Mouse (Mus musculus): ENCODE results near the gene Olfr668.
"Not testable (repeated sequence)": the region's sequence is repeated elsewhere in the genome, so short reads cannot be mapped to it uniquely, and the experiment has no call there.

Gene Olfr668

DNA sequence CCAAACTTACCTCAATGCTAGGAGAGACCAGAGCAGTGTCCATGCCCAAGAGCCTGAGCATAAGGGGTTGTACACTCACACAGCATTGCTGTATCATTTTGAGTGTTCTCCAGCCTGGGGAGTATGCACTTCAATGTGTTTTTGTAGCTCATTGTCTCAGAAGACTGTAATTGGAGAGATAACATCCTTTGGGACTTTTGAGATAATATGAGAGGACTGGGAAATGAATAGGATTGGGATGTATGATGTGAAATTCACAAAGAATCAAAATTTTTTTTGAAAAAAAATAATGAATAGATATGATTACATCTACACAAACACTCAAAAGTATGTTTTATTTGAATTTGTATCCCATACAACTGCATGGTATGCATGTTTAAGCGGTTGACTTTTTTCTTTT is at the start of gene Olfr668:
Olfr668 (minus strand) TSS at position 101 of the 400 bp plus-strand sequence.
- DNase-seq (ENCODE audit: low spot score in 2 of 2), result no peak

DNA sequence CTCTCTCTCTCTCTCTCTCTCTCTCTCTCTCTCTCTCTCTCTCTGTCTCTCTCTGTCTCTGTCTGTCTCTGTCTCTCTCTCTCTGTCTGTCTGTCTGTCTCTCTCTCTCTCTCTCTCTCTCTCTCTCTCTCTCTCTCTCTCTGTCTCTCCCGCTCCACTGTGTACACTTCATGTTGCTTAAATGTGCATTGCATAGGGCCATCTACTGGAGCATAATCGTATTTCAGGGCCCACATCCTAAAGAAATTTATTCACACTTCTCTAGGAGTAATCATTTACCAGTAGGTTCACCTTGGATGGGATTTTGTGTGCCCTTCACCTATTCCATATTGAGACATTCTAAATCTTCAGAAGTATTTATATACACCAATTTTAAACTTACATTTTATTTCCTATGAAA is 44.6 kb upstream of the Olfr668 start:
- DNase-seq (ENCODE audit: low spot score in 2 of 2), result not testable (repeated sequence)

DNA sequence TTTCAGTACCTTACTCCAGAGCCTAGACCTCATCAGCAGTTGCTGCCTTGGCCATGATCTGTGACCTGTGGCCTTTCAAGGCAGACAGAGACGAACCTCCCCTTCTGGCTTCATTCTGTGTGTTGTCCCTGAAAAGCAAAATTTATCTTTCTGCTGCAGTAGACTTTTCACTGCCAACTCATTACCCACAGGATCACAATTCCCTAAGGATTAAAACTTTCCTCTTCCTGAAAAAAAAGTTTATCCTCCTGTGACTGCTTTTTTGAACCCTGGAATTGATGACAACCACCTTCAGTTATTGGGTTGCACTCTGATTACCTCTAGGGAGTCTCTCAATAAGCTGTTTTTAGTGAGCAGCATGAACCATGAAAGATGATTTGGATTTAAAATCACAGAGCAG is 34.7 kb upstream of the Olfr668 start, which contains the start of gene Olfr670:
Olfr670 (minus strand) TSS at position 101 of the 400 bp plus-strand sequence.
- no peak for DNase-seq (ENCODE audit: low spot score in 2 of 2)

DNA sequence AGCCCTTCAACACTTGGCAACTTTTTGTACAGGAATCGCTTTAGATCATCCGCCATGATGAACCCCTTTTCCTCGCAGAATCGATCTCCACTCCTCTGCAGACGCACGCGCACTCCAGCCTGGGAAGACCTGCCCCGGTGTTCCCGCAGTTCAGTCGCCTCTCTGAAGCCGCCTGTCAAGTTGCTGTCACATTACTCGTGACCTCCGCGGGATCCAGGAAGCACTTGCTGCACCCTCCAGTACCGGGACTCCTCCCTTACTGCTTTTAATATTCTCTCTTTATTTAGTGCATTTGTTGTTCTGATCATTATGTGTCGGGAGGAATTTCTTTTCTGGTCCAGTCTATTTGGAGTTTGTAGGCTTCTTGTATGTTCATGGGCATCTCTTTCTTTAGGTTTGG is 22.4 kb upstream of the Olfr668 start:
- DNase-seq (ENCODE audit: low spot score in 2 of 2), result not testable (repeated sequence)

DNA sequence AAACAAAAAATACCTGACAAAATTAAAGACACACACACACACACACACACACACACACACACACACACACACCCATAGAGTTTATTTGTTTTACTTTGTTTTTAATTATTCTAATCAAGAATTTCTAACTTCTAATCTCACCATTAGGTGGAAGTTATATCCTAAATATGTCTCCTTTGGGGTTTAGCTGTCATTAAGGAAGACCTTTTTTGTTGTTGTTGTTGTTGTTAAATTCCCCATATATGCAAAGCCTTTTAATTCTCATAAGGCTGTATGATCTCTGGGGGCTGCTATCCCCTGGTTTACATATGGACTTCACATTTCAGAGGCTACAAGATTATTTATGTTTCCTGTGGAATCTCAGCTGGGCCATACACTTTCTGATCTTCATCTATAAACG is 6.1 kb upstream of the Olfr668 start, which contains the start of gene Olfr669:
Olfr669 (plus strand) TSS at position 301 of the 400 bp plus-strand sequence.
- no peak for DNase-seq (ENCODE audit: low spot score in 2 of 2)

DNA sequence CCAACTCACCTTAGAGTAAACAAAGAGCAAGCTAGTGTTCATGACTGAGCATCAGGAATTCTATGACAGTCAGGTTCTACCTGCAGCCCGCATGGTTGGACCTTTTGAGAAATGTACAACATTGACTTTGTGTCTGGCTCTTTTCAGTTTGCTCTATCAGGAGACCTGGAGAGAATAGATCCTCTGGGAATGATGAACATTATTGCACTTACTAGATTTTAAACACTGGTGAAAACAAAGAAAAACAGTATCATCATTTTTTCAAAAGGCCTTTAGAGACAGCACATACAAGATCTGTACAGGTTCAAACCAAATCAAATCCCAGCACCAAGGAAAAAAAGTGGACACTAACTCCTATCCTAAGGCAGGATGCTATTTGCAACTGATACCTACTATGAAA is 6.5 kb downstream of the Olfr668 start, which contains the start of gene Olfr667:
Olfr667 (minus strand) TSS at position 101 of the 400 bp plus-strand sequence.
- DNase-seq (ENCODE audit: low spot score in 2 of 2), result no peak

DNA sequence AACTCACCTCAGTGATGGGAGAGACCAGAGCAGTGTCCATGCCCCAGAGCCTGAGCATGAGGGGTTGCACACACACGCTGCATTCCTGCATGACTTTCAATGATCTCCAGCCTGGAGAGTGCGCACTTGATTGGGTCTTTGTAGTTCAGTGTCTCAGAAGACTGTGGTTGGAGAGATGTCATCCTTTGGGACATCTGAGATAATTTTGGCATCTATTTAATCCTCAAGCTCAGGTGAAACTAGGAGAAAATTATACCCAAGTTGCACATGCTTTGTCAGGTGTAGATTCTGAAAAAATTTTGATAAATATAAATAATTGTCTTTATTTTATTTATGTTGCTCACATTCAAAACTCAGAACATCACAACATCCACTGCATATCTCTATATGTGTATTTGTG is 32.0 kb downstream of the Olfr668 start, which contains the start of gene Olfr666:
Olfr666 (minus strand) TSS at position 101 of the 400 bp plus-strand sequence.
- DNase-seq (ENCODE audit: low spot score in 2 of 2), result no peak

DNA sequence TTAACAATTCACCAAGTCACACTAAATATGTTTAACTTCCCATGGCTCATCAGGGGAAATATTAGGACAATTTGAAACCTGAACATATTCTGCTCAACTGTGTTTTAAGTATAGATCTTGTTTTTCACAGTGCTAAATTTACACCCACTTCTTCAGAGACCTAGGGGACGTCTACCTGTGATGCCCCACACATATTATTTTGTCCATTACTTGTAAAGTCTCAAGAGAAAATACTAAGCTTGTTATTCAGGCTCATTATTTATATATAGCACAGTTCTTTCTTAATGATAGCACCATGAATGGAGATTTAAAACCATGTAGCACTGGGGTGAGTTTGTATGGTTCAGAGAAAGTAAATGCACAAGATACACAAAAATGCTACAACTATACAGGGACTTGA is 50.1 kb downstream of the Olfr668 start, which contains the start of gene Olfr665:
Olfr665 (plus strand) TSS at position 301 of the 400 bp plus-strand sequence.
- DNase-seq (ENCODE audit: low spot score in 2 of 2), result no peak
